Comparison of ENCODE assay signal across 8 mouse cellular contexts in the genomic region with DNA sequence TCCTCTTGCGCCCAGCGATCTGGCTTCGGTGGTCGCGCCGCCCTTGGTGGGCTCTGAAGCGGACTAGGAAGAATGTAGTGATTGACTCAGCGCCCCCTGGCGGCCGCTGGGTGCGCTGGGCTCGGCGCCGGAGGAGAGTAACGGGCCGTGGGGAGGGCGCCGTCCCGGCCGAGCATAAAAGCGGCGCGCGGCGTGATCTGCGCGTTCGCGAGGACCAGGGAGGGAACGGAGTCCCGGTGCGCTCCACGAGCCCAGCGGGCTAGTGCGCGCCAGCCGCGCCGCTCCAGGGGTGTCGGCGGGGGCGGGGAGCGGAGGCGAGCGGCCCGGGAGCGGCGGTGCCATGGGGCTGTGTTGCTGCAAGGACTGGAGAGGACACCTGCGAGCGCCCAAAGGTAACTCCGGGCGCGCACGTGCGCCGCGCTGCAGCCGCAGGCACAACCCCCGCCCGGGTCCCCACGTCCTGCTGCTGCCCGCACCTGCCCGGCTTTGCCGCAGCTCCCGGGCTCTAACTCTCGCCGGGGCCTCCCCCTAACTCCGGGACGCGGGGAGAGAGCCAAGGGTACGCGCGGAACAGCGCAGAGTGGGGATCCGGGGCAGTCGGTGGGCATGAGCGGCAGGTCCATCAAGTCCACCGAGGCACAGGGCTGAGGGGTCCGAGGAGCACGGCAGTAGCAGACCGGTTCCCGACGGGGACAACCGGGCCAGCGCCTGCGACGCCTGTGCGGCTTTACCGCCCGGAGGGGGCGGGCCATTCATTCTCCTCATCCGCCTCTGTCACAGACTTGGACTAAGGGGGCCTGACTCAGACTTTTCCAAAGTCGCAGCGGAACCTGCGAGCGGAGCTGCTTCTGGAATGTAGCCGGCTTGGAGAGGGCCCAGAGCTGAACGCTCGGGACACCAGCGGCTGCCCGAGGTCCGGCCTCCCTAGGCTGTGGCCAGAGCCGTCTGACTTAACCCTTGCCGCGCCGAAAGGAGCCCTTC.
A peak's percentile ranks its signal among the peaks of the same experiment; 100 is the strongest.
DNase-seq lines count a peak whose midpoint lies in the region; ATAC-seq and TF ChIP-seq lines count a peak whose summit lies in the region.

No protein-coding gene starts in this region.

- peak; percentile 74 to 81 for DNase-seq in adrenal gland, adult 18-20 months (ENCODE audit: low spot score in 2 of 2)
- DNase-seq in embryo, embryonic 10.5 days (ENCODE audit: low spot score) = peak; percentile 88
- peak; percentile 94 for DNase-seq in limb, embryonic 10.5 days (ENCODE audit: low spot score)
- peak; percentile 99 for DNase-seq in midbrain, embryonic 11.5 days (ENCODE audit: low spot score, missing footprints)

- no peaks in the 10 kb centered on the region; the same call in 1 of the 2 replicates for H3K27me3 ChIP-seq in intestine, embryonic 15.5 days (replicated peaks)
- peaks cover 78% of the 10 kb centered on the region for H3K27me3 ChIP-seq in limb, embryonic 10.5 days (ENCODE audit: low read depth, poor library complexity, severe bottlenecking)
- H3K27me3 ChIP-seq in midbrain, embryonic 11.5 days (ENCODE audit: control insufficient read depth, insufficient read depth, low read length) = peaks cover 23% of the 10 kb centered on the region
- H3K27me3 ChIP-seq in small intestine, adult 2 months (ENCODE audit: control insufficient read depth, insufficient read depth, low read length) = peaks cover 12% of the 10 kb centered on the region

- TF ChIP-seq CTCF in small intestine, adult 2 months (IDR thresholded peaks at IDR 0.05; ENCODE audit: extremely low read depth, insufficient read length, insufficient replicate concordance, low read depth, low read length) = peak; percentile 60; the same call in 1 of the 2 replicates

- H3K4me1 ChIP-seq in intestine, embryonic 15.5 days (replicated peaks) = peaks cover 24% of the 10 kb centered on the region
- H3K4me1 ChIP-seq in limb, embryonic 10.5 days = peaks cover 29% of the 10 kb centered on the region
- peaks cover 13% of the 10 kb centered on the region for H3K4me1 ChIP-seq in midbrain, embryonic 11.5 days (ENCODE audit: control insufficient read depth, insufficient read depth, low read length)
- H3K4me1 ChIP-seq in small intestine, adult 2 months (ENCODE audit: control insufficient read depth, insufficient read depth, insufficient read length, low read length) = peaks cover 9% of the 10 kb centered on the region

- H3K36me3 ChIP-seq in intestine, embryonic 15.5 days = no peaks in the 10 kb centered on the region
- no peaks in the 10 kb centered on the region for H3K36me3 ChIP-seq in limb, embryonic 10.5 days
- H3K36me3 ChIP-seq in midbrain, embryonic 11.5 days (ENCODE audit: control insufficient read depth, insufficient read depth, low read length) = no peaks in the 10 kb centered on the region
- no peaks in the 10 kb centered on the region for H3K36me3 ChIP-seq in small intestine, adult 2 months (ENCODE audit: control insufficient read depth, insufficient read depth, low read length)

- H3K9ac ChIP-seq in intestine, embryonic 15.5 days = peak overlapping the region; percentile 46
- peak overlapping the region; percentile 54 for H3K9ac ChIP-seq in midbrain, embryonic 11.5 days (ENCODE audit: low read length)

- no peaks in the 10 kb centered on the region for H3K9me3 ChIP-seq in intestine, embryonic 15.5 days
- H3K9me3 ChIP-seq in limb, embryonic 10.5 days (replicated peaks) = no peaks in the 10 kb centered on the region
- no peaks in the 10 kb centered on the region for H3K9me3 ChIP-seq in midbrain, embryonic 11.5 days (ENCODE audit: control insufficient read depth, low read length)

- peak; percentile 45 for ATAC-seq in granulocyte monocyte progenitor cell, adult 5-6 weeks (replicated peaks; ENCODE audit: poor library complexity, severe bottlenecking)
- peak; percentile 69 for ATAC-seq in intestine, embryonic 15.5 days
- peak; percentile 77 for ATAC-seq in midbrain, embryonic 11.5 days (ENCODE audit: low FRiP score)
- ATAC-seq in monocyte, adult 5-6 weeks (replicated peaks; ENCODE audit: insufficient number of reproducible peaks, low FRiP score, low TSS enrichment, poor library complexity, severe bottlenecking) = no peak

- 1% methylated on average over 103 of the region's 106 CpGs for WGBS in intestine, embryonic 15.5 days
- WGBS in limb, embryonic 10.5 days = under 1% methylated on average over 104 of the region's 106 CpGs
- WGBS in midbrain, embryonic 11.5 days = under 1% methylated on average over 105 of the region's 106 CpGs
- whole genome bisulfite sequencing in small intestine, adult 2 months = 1% methylated on average over 106 of the region's 106 CpGs

- peak overlapping the region; percentile 100 for H3K4me2 ChIP-seq in intestine, embryonic 15.5 days (replicated peaks)
- H3K4me2 ChIP-seq in midbrain, embryonic 11.5 days = peak overlapping the region; percentile 97

- peak overlapping the region; percentile 68 for H3K4me3 ChIP-seq in intestine, embryonic 15.5 days (replicated peaks)
- H3K4me3 ChIP-seq in limb, embryonic 10.5 days = peak overlapping the region; percentile 61
- H3K4me3 ChIP-seq in midbrain, embryonic 11.5 days (ENCODE audit: low read depth, low read length) = peak overlapping the region; percentile 57
- peak overlapping the region; percentile 74 for H3K4me3 ChIP-seq in small intestine, adult 2 months (ENCODE audit: low read depth, low read length)

- 0 out of 2 replicates have a peak overlapping the region, but pooled peaks have one; percentile 5 for H3K27ac ChIP-seq in intestine, embryonic 15.5 days
- peak overlapping the region; percentile 58 for H3K27ac ChIP-seq in limb, embryonic 10.5 days
- H3K27ac ChIP-seq in midbrain, embryonic 11.5 days (ENCODE audit: low read depth, low read length) = no peak overlapping the region
- no peak overlapping the region for H3K27ac ChIP-seq in small intestine, adult 2 months (ENCODE audit: insufficient read depth, low read depth, low read length)

- TF ChIP-seq POLR2A in small intestine, adult 2 months (IDR thresholded peaks at IDR 0.05; ENCODE audit: low read depth, low read length) = no peak

Comparison
In these comparisons a context has a peak if more than half of its experiments do, and no peak if none do; other contexts are left out.
1. H3K27ac ChIP-seq: peak in intestine, embryonic 15.5 days (single experiment) and limb, embryonic 10.5 days (single experiment); none in midbrain, embryonic 11.5 days (single experiment) and small intestine, adult 2 months (single experiment).
2. Peak in every context shown above with its lines, with median percentiles within 50 percentile points of each other: DNase-seq and H3K4me3 ChIP-seq.